Mouse (Mus musculus): Measurements from ENCODE around the gene Gpc6. TPM values are rescaled to one million over a fixed set of nuclear protein-coding genes. Genes with fewer than 3 reads are reported as not detected.
A peak's percentile ranks its signal among the peaks of the same experiment; 100 is the strongest.

The Gpc6 gene
- total and polyA plus RNA-seq, 3 experiments: not detected

- Histone ChIP-seq H3K4me3 (replicated peaks in 1 of 3; ENCODE audit: low read depth in 2 of 3, low read length in 2 of 3, poor library complexity in 1 of 3) (no peak overlapping the region), H3K79me2 (replicated peaks; ENCODE audit: control insufficient read depth, extremely low read depth, insufficient read depth, poor library complexity, severe bottlenecking) (no peaks in the 10 kb centered on the region), H3K4me2 (ENCODE audit: insufficient read depth, low read depth, poor library complexity, severe bottlenecking) (no peak overlapping the region), H3K9me3 (replicated peaks; ENCODE audit: low read length) (no peaks in the 10 kb centered on the region), H3K4me1 (ENCODE audit: control insufficient read depth in 1 of 2, insufficient read depth in 2 of 2) (peaks cover 0 to 9% of the 10 kb centered on the region in 2 experiments; a peak in 1 of 4 replicates), H3K27ac (ENCODE audit: insufficient read depth, low read depth) (no peak overlapping the region), H3K36me3 (replicated peaks in 1 of 2; ENCODE audit: control insufficient read depth in 1 of 2, insufficient read depth in 1 of 2, low read length in 1 of 2) (no peaks in the 10 kb centered on the region), H3K27me3 (replicated peaks) (no peaks in the 10 kb centered on the region), H3K9ac (ENCODE audit: insufficient read depth, low read depth) (no peak overlapping the region)
- no peak for DNase-seq (ENCODE audit: extremely low read depth)
- in situ Hi-C loops (cut with MboI; ENCODE audit: low pct_ligation_motif_present, low pct_unique_long_range_greater_than_20kb, low sequenced_read_pairs) (no loop called here), dilution Hi-C loops (cut with MboI; ENCODE audit: extremely low pct_ligation_motif_present, extremely low pct_unique_long_range_greater_than_20kb, low sequenced_read_pairs) (no loop called here)
- 0 out of 2 replicates have a peak, but pooled peaks have one; percentile 13 for TF ChIP-seq MAFK (IDR thresholded peaks at IDR 0.05; ENCODE audit: insufficient replicate concordance, low read length)
- TF ChIP-seq HCFC1 (IDR thresholded peaks at IDR 0.05; ENCODE audit: low read depth, low read length): no peak
- no peak for TF ChIP-seq ZMIZ1 (IDR thresholded peaks at IDR 0.05; ENCODE audit: low read depth, low read length)
These were observed 39.7 kb downstream of the Gpc6 start for GRCm38 (mm10) chr14:116964837-116965236.

GRCm38 (mm10) chr14:116974708-116975107 is 49.6 kb downstream of the Gpc6 start:
- DNase-seq (ENCODE audit: extremely low read depth): no peak
- Histone ChIP-seq H3K27ac (ENCODE audit: insufficient read depth, low read depth) (no peak overlapping the region), H3K4me1 (ENCODE audit: control insufficient read depth in 1 of 2, insufficient read depth in 2 of 2) (peaks cover 10 to 35% of the 10 kb centered on the region in 2 experiments), H3K36me3 (replicated peaks in 1 of 2; ENCODE audit: control insufficient read depth in 1 of 2, insufficient read depth in 1 of 2, low read length in 1 of 2) (no peaks in the 10 kb centered on the region), H3K4me2 (ENCODE audit: insufficient read depth, low read depth, poor library complexity, severe bottlenecking) (no peak overlapping the region), H3K4me3 (replicated peaks in 1 of 3; ENCODE audit: low read depth in 2 of 3, low read length in 2 of 3, poor library complexity in 1 of 3) (no peak overlapping the region), H3K27me3 (replicated peaks) (no peaks in the 10 kb centered on the region), H3K9me3 (replicated peaks; ENCODE audit: low read length) (no peaks in the 10 kb centered on the region), H3K9ac (ENCODE audit: insufficient read depth, low read depth) (no peak overlapping the region), H3K79me2 (replicated peaks; ENCODE audit: control insufficient read depth, extremely low read depth, insufficient read depth, poor library complexity, severe bottlenecking) (no peaks in the 10 kb centered on the region)
- dilution Hi-C loops (cut with MboI; ENCODE audit: extremely low pct_ligation_motif_present, extremely low pct_unique_long_range_greater_than_20kb, low sequenced_read_pairs): no loop called here
- peak; percentile 97 for TF ChIP-seq MAFK (IDR thresholded peaks at IDR 0.05; ENCODE audit: insufficient replicate concordance, low read length)
- no peak for TF ChIP-seq MAZ (IDR thresholded peaks at IDR 0.05; ENCODE audit: low read depth, low read length)
- in situ Hi-C loops (cut with MboI; ENCODE audit: low pct_ligation_motif_present, low pct_unique_long_range_greater_than_20kb, low sequenced_read_pairs): no loop called here

DNA sequence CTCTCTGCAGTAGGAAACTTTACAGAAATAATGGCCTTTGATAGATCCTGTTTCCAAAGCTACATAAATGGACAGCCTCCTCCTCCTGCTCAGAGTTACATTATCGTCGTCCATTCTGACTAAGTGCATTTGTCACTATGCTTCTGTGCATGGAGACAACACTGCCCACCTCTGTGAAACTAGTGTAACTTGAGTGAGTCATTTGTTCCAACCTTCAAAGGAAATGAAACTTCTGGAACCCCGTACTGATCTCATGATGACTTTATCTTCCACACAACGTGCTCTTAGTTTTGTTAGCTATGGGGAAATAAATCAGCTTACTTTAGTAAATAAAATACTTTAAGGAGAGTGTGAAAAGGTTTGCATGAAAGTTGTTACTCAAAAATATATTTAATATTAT is 50.1 kb downstream of the Gpc6 start:
- H3K27ac ChIP-seq (ENCODE audit: insufficient read depth, low read depth): no peak overlapping the region
- H3K4me3 ChIP-seq (replicated peaks in 1 of 3; ENCODE audit: low read depth in 2 of 3, low read length in 2 of 3, poor library complexity in 1 of 3): no peak overlapping the region
- no peaks in the 10 kb centered on the region for H3K36me3 ChIP-seq (replicated peaks in 1 of 2; ENCODE audit: control insufficient read depth in 1 of 2, insufficient read depth in 1 of 2, low read length in 1 of 2)
- no peaks in the 10 kb centered on the region for H3K27me3 ChIP-seq (replicated peaks)
- peaks cover 10 to 35% of the 10 kb centered on the region in 2 experiments for H3K4me1 ChIP-seq (ENCODE audit: control insufficient read depth in 1 of 2, insufficient read depth in 2 of 2)
- no peaks in the 10 kb centered on the region for H3K9me3 ChIP-seq (replicated peaks; ENCODE audit: low read length)
- no peak overlapping the region for H3K9ac ChIP-seq (ENCODE audit: insufficient read depth, low read depth)
- peak; percentile 90 for DNase-seq (ENCODE audit: extremely low read depth)
- no peaks in the 10 kb centered on the region for H3K79me2 ChIP-seq (replicated peaks; ENCODE audit: control insufficient read depth, extremely low read depth, insufficient read depth, poor library complexity, severe bottlenecking)
- in situ Hi-C loops (cut with MboI; ENCODE audit: low pct_ligation_motif_present, low pct_unique_long_range_greater_than_20kb, low sequenced_read_pairs) (no loop called here), dilution Hi-C loops (cut with MboI; ENCODE audit: extremely low pct_ligation_motif_present, extremely low pct_unique_long_range_greater_than_20kb, low sequenced_read_pairs) (no loop called here)
- H3K4me2 ChIP-seq (ENCODE audit: insufficient read depth, low read depth, poor library complexity, severe bottlenecking): peak overlapping the region; percentile 82
- peak; percentile 80 for TF ChIP-seq BHLHE40 (IDR thresholded peaks at IDR 0.05; ENCODE audit: low read depth, low read length)
- no peak for TF ChIP-seq POLR2A (IDR thresholded peaks at IDR 0.05; ENCODE audit: low read depth, low read length)
- TF ChIP-seq CHD2 (IDR thresholded peaks at IDR 0.05; ENCODE audit: low read length): peak; percentile 78; the same call in 1 of the 2 replicates
- TF ChIP-seq EP300 (IDR thresholded peaks at IDR 0.05; ENCODE audit: low read length): peak; percentile 100
- no peak for TF ChIP-seq PAX5 (IDR thresholded peaks at IDR 0.05; ENCODE audit: low read length)
- peak; percentile 93 for TF ChIP-seq RCOR1 (conservative IDR thresholded peaks at IDR 0.05; ENCODE audit: low read depth, low read length)
- TF ChIP-seq KAT2A (IDR thresholded peaks at IDR 0.05; ENCODE audit: insufficient replicate concordance, low read length): no peak
- TF ChIP-seq CHD1 (IDR thresholded peaks at IDR 0.05; ENCODE audit: low read depth, low read length): no peak
- no peak; the same call in 1 of the 2 replicates for TF ChIP-seq ZNF384 (IDR thresholded peaks at IDR 0.05; ENCODE audit: low read depth, low read length)
- TF ChIP-seq NRF1 (IDR thresholded peaks at IDR 0.05; ENCODE audit: low read depth, low read length): no peak
- TF ChIP-seq TCF12 (IDR thresholded peaks at IDR 0.05; ENCODE audit: low read depth, low read length): peak; percentile 76
- peak; percentile 68; the same call in 1 of the 2 replicates for TF ChIP-seq MEF2A (IDR thresholded peaks at IDR 0.05; ENCODE audit: borderline replicate concordance, low read depth, low read length)
- TF ChIP-seq IRF4 (IDR thresholded peaks at IDR 0.05; ENCODE audit: low read depth, low read length): peak; percentile 100
- no peak for TF ChIP-seq USF2 (conservative IDR thresholded peaks at IDR 0.05; ENCODE audit: low read depth, low read length)
- TF ChIP-seq JUND (conservative IDR thresholded peaks at IDR 0.05; ENCODE audit: low read depth, low read length): peak; percentile 100
- TF ChIP-seq RAD21 (IDR thresholded peaks at IDR 0.05; ENCODE audit: low read depth, low read length): peak; percentile 17
- peak; percentile 96 for TF ChIP-seq ETS1 (conservative IDR thresholded peaks at IDR 0.05; ENCODE audit: low read depth, low read length)
- 0 out of 2 replicates have a peak, but pooled peaks have one; percentile 6 for TF ChIP-seq MAFK (IDR thresholded peaks at IDR 0.05; ENCODE audit: insufficient replicate concordance, low read length)
- TF ChIP-seq JUN (IDR thresholded peaks at IDR 0.05; ENCODE audit: insufficient read depth, low read depth, low read length): peak; percentile 100
- TF ChIP-seq SIN3A (IDR thresholded peaks at IDR 0.05; ENCODE audit: low read length): no peak
- no peak for TF ChIP-seq ELF1 (IDR thresholded peaks at IDR 0.05; ENCODE audit: low read depth, low read length)
- no peak for TF ChIP-seq NELFE (IDR thresholded peaks at IDR 0.05; ENCODE audit: low read depth, low read length)
- peak; percentile 47; the same call in 1 of the 2 replicates for TF ChIP-seq MXI1 (IDR thresholded peaks at IDR 0.05; ENCODE audit: low read depth, low read length)
- TF ChIP-seq MAZ (IDR thresholded peaks at IDR 0.05; ENCODE audit: low read depth, low read length): no peak; the same call in 1 of the 2 replicates

All from CH12.LX (cell line).